24 mouse cellular contexts compared by ENCODE assay signal in the genomic region with DNA sequence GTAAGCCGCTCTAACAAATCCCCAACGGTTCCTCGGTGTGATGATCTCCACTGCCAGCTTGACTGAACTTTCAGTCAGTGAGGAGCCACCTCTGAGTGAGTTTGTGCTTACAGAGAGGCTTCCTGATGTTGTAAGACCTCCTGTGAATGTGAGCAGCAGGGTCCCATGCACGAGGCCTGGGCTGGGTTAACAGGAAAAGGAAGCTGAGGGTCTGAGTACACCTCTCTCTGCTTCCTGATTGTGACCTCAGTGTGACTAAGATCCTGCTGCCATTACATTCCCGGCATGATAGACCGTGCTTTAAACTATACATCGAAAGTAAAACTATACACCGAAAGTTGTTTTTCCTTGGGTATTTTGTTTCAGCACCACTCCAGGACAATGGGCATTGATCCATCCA. TPM values are rescaled to one million over a fixed set of nuclear protein-coding genes. Genes with fewer than 3 reads are reported as not detected.
"Had no signal": no experiment of that assay in that cellular context is flagged by ENCODE, and none has a peak within 500 bp of the region (broad histone marks: within the 10 kb centered on the region; RNA-seq: fewer than 3 reads in every experiment).

No protein-coding gene starts in this region.

- H3K27me3 ChIP-seq: kidney, embryonic 15.5 days; limb, embryonic 15.5 days; liver, embryonic 12.5 days; liver, embryonic 15.5 days; midbrain, embryonic 15.5 days; neural tube, embryonic 13.5 days had no signal

- ATAC-seq: intestine, postnatal 0 days; liver, embryonic 12.5 days; midbrain, embryonic 15.5 days had no signal

- H3K4me1 ChIP-seq: limb, embryonic 12.5 days; limb, embryonic 15.5 days; liver, embryonic 12.5 days; megakaryocyte, embryonic 14.5 days; midbrain, embryonic 10.5 days; midbrain, embryonic 15.5 days; neural tube, embryonic 13.5 days had no signal

- H3K9ac ChIP-seq: kidney, embryonic 15.5 days; limb, embryonic 12.5 days; limb, embryonic 15.5 days; liver, embryonic 12.5 days; liver, embryonic 15.5 days; midbrain, embryonic 15.5 days; neural tube, embryonic 13.5 days had no signal

- DNase-seq: kidney, adult 8-10 months; kidney, postnatal 14 days; kidney, postnatal 4 days; left cerebral cortex, postnatal 4 days; lung, adult 2 months; lung, postnatal 4 days; thymus, adult 18-20 months; thymus, postnatal 4 days had no signal

- H3K27ac ChIP-seq: kidney, embryonic 15.5 days; limb, embryonic 12.5 days; limb, embryonic 15.5 days; liver, embryonic 15.5 days; midbrain, embryonic 10.5 days; midbrain, embryonic 15.5 days; neural tube, embryonic 13.5 days had no signal

- H3K4me2 ChIP-seq: kidney, embryonic 15.5 days; limb, embryonic 12.5 days; limb, embryonic 15.5 days; liver, embryonic 12.5 days; liver, embryonic 15.5 days; midbrain, embryonic 15.5 days; neural tube, embryonic 13.5 days had no signal

- H3K36me3 ChIP-seq: kidney, embryonic 15.5 days; limb, embryonic 12.5 days; limb, embryonic 15.5 days; liver, embryonic 12.5 days; liver, embryonic 15.5 days; midbrain, embryonic 10.5 days; midbrain, embryonic 15.5 days; neural tube, embryonic 13.5 days had no signal

- H3K4me3 ChIP-seq: kidney, embryonic 15.5 days; limb, embryonic 12.5 days; limb, embryonic 15.5 days; liver, embryonic 12.5 days; liver, embryonic 15.5 days; megakaryocyte, embryonic 14.5 days; midbrain, embryonic 10.5 days; midbrain, embryonic 15.5 days; neural tube, embryonic 13.5 days had no signal

- H3K9me3 ChIP-seq: kidney, embryonic 15.5 days; limb, embryonic 12.5 days; limb, embryonic 15.5 days; liver, embryonic 12.5 days; liver, embryonic 15.5 days; megakaryocyte, embryonic 14.5 days; midbrain, embryonic 10.5 days; midbrain, embryonic 15.5 days; neural tube, embryonic 13.5 days had no signal

RNA-seq across cellular contexts. Expression of gene Habp2, which starts 14.9 kb away (rescaled TPM):
- total RNA-seq: layer of hippocampus, adult 18-20 months; layer of hippocampus, postnatal 14 days; left cerebral cortex, adult 8-10 months; left cerebral cortex, postnatal 14 days; left cerebral cortex, postnatal 4 days; neutrophil, adult 5-6 weeks had no signal
- polyA plus RNA-seq: limb, embryonic 12.5 days; lung, adult 2 months; testis, adult 2 months had no signal
